Mouse (Mus musculus): ENCODE measurements around the gene Napsa.

- TF ChIP-seq CTCF (IDR thresholded peaks at IDR 0.05; ENCODE audit: control insufficient read depth, insufficient read depth, insufficient read length), result no peak
- TF ChIP-seq MAX (IDR thresholded peaks at IDR 0.05), result no peak
Observed at GRCm38 (mm10) chr7:44589149-44589548, 17.0 kb downstream of the Napsa start.
